In the genomic region with DNA sequence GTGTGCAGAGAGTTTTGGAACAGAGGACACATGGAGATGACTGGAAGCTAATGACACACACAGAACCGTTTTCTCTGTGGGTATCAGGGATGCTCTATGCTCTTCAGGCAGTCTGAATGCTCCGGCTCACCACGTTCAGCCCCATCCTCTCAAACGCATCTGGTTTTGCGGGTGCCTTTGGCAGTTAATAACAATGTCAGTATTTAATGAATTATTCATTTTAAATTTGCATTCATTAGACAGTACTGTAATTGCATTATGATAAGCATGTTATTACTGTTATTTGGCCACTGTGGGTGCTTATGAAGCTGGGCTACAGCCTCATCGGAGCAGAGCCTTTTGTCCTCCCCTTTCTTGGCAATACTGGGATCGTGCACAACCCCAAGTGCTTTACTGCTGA, we compare ENCODE assay signal across 23 mouse cellular contexts. TPM values are rescaled to one million over a fixed set of nuclear protein-coding genes. Genes with fewer than 3 reads are reported as not detected.
A peak's percentile ranks its signal among the peaks of the same experiment; 100 is the strongest.
DNase-seq lines count a peak whose midpoint lies in the region; ATAC-seq and TF ChIP-seq lines count a peak whose summit lies in the region.
"Had no signal": no experiment of that assay in that cellular context is flagged by ENCODE, and none has a peak within 500 bp of the region (broad histone marks: within the 10 kb centered on the region; RNA-seq: fewer than 3 reads in every experiment).

No protein-coding gene starts in this region.

- no peak for ATAC-seq in forebrain, embryonic 12.5 days (ENCODE audit: low FRiP score)
- peak; percentile 80 for ATAC-seq in hindbrain, embryonic 13.5 days (ENCODE audit: low FRiP score)
- peak; percentile 80 for ATAC-seq in midbrain, embryonic 16.5 days
- ATAC-seq: inflammation-experienced regulatory T-cells, adult 6 months had no signal

- H3K27ac ChIP-seq in forebrain, embryonic 12.5 days = peak overlapping the region; percentile 68
- H3K27ac ChIP-seq in forebrain, embryonic 10.5 days = no peak overlapping the region
- H3K27ac ChIP-seq in hindbrain, embryonic 13.5 days = peak overlapping the region; percentile 79
- H3K27ac ChIP-seq in midbrain, embryonic 16.5 days (ENCODE audit: low read length) = peak overlapping the region; percentile 72
- H3K27ac ChIP-seq: embryonic facial prominence, embryonic 10.5 days; left cerebral cortex, adult 2 months; liver, embryonic 13.5 days; stomach, postnatal 0 days had no signal

- DNase-seq in forebrain, embryonic 10.5 days (ENCODE audit: extremely low spot score, low spot score) = no peak
- peak; percentile 78 for DNase-seq in brain, embryonic 14.5 days (ENCODE audit: low read depth)
- DNase-seq in urinary bladder, adult 18-20 months (ENCODE audit: low spot score in 2 of 2) = no peak
- no peak for DNase-seq in layer of hippocampus, postnatal 25 days (ENCODE audit: extremely low spot score in 1 of 2, low spot score in 1 of 2)
- no peak for DNase-seq in thymus, postnatal 25 days
- DNase-seq: adrenal gland, postnatal 25 days; cerebellum, adult 11 months; cerebellum, postnatal 10 days; gastrocnemius, postnatal 36 days; kidney, adult 18-20 months; kidney, postnatal 4 days; liver, embryonic 13.5 days; lung, adult 2 months; lung, postnatal 36 days; thymus, adult 2 months had no signal

- no peak overlapping the region for H3K4me2 ChIP-seq in forebrain, embryonic 12.5 days
- H3K4me2 ChIP-seq in hindbrain, embryonic 13.5 days = no peak overlapping the region
- no peak overlapping the region for H3K4me2 ChIP-seq in midbrain, embryonic 16.5 days (ENCODE audit: low read length)
- H3K4me2 ChIP-seq: liver, embryonic 13.5 days had no signal

- peaks cover 62% of the 10 kb centered on the region for H3K36me3 ChIP-seq in forebrain, embryonic 12.5 days (replicated peaks)
- H3K36me3 ChIP-seq in forebrain, embryonic 10.5 days (replicated peaks) = peaks cover 88% of the 10 kb centered on the region
- H3K36me3 ChIP-seq in hindbrain, embryonic 13.5 days = peaks cover 66% of the 10 kb centered on the region
- peaks cover 10% of the 10 kb centered on the region; the same call in 1 of the 2 replicates for H3K36me3 ChIP-seq in midbrain, embryonic 16.5 days (ENCODE audit: control insufficient read depth, insufficient read depth, low read length)

- H3K9ac ChIP-seq in forebrain, embryonic 12.5 days = no peak overlapping the region
- H3K9ac ChIP-seq in hindbrain, embryonic 13.5 days = 0 out of 2 replicates have a peak overlapping the region, but pooled peaks have one; percentile 35
- H3K9ac ChIP-seq in midbrain, embryonic 16.5 days (ENCODE audit: low read depth, low read length) = no peak overlapping the region
- H3K9ac ChIP-seq: liver, embryonic 13.5 days had no signal

- 73% methylated on average over 7 of the region's 7 CpGs for WGBS in forebrain, embryonic 12.5 days
- WGBS in forebrain, embryonic 10.5 days = 92% methylated on average over 7 of the region's 7 CpGs
- WGBS in hindbrain, embryonic 13.5 days = 35% methylated on average over 7 of the region's 7 CpGs
- WGBS in midbrain, embryonic 16.5 days = 52% methylated on average over 7 of the region's 7 CpGs

- H3K4me3 ChIP-seq in forebrain, embryonic 12.5 days (replicated peaks) = no peak overlapping the region
- H3K4me3 ChIP-seq in forebrain, embryonic 10.5 days = no peak overlapping the region
- no peak overlapping the region for H3K4me3 ChIP-seq in hindbrain, embryonic 13.5 days
- no peak overlapping the region for H3K4me3 ChIP-seq in midbrain, embryonic 16.5 days (ENCODE audit: low read depth, low read length)
- H3K4me3 ChIP-seq: embryonic facial prominence, embryonic 10.5 days; left cerebral cortex, adult 2 months; liver, embryonic 13.5 days; megakaryocyte, embryonic 14.5 days had no signal

- TF ChIP-seq CTCF in brain, embryonic 14.5 days (IDR thresholded peaks at IDR 0.05; ENCODE audit: borderline replicate concordance, extremely low read depth, insufficient read depth, insufficient read length) = no peak

- TF ChIP-seq POLR2A in brain, embryonic 14.5 days (IDR thresholded peaks at IDR 0.05; ENCODE audit: borderline replicate concordance, extremely low read depth, insufficient read depth, insufficient read length, poor library complexity, severe bottlenecking) = no peak

- no peaks in the 10 kb centered on the region for H3K27me3 ChIP-seq in forebrain, embryonic 12.5 days
- no peaks in the 10 kb centered on the region for H3K27me3 ChIP-seq in forebrain, embryonic 10.5 days (ENCODE audit: poor library complexity, severe bottlenecking)
- H3K27me3 ChIP-seq in hindbrain, embryonic 13.5 days = no peaks in the 10 kb centered on the region
- no peaks in the 10 kb centered on the region for H3K27me3 ChIP-seq in midbrain, embryonic 16.5 days (ENCODE audit: control insufficient read depth, insufficient read depth, low read depth, low read length)
- H3K27me3 ChIP-seq: liver, embryonic 13.5 days; megakaryocyte, embryonic 14.5 days had no signal

- no peaks in the 10 kb centered on the region for H3K4me1 ChIP-seq in forebrain, embryonic 12.5 days
- no peaks in the 10 kb centered on the region for H3K4me1 ChIP-seq in forebrain, embryonic 10.5 days
- peaks cover 17% of the 10 kb centered on the region for H3K4me1 ChIP-seq in hindbrain, embryonic 13.5 days (replicated peaks)
- H3K4me1 ChIP-seq in midbrain, embryonic 16.5 days (ENCODE audit: control insufficient read depth, insufficient read depth, low read length) = peaks cover 5% of the 10 kb centered on the region; the same call in 1 of the 2 replicates
- H3K4me1 ChIP-seq: embryonic facial prominence, embryonic 10.5 days; liver, embryonic 13.5 days; megakaryocyte, embryonic 14.5 days had no signal

- H3K9me3 ChIP-seq in forebrain, embryonic 12.5 days = no peaks in the 10 kb centered on the region
- H3K9me3 ChIP-seq in forebrain, embryonic 10.5 days = no peaks in the 10 kb centered on the region
- H3K9me3 ChIP-seq in hindbrain, embryonic 13.5 days = no peaks in the 10 kb centered on the region
- no peaks in the 10 kb centered on the region for H3K9me3 ChIP-seq in midbrain, embryonic 16.5 days (replicated peaks; ENCODE audit: control insufficient read depth, low read length, poor library complexity, severe bottlenecking)
- H3K9me3 ChIP-seq: embryonic facial prominence, embryonic 10.5 days; liver, embryonic 13.5 days; megakaryocyte, embryonic 14.5 days had no signal

RNA-seq across cellular contexts. Expression of gene Pik3r4, which starts 38.6 kb away (rescaled TPM):
- polyA plus RNA-seq in forebrain, embryonic 12.5 days (2016; fragmentation: Nextera tagmentation; extraction: Ambion mirVana) = 25.8 and 27.4 TPM in 2 replicates
- 22.7 and 24.2 TPM in 2 replicates for polyA plus RNA-seq in forebrain, embryonic 10.5 days (2016; fragmentation: Nextera tagmentation; extraction: Ambion mirVana)
- polyA plus RNA-seq in brain, embryonic 14.5 days (2012; rRNA removed) = 17.0 and 23.5 TPM in 2 replicates
- 18.8 and 20.0 TPM in 2 replicates for polyA plus RNA-seq in hindbrain, embryonic 13.5 days (2015; fragmentation: Nextera tagmentation; extraction: Ambion mirVana)
- polyA plus RNA-seq in midbrain, embryonic 16.5 days (2015; fragmentation: Nextera tagmentation; extraction: Ambion mirVana) = 18.0 and 19.8 TPM in 2 replicates
- 10 to 100 TPM; 40.1 to 45.8 TPM for total RNA-seq in layer of hippocampus, postnatal 25 days (2021)
